Mouse (Mus musculus): ENCODE measurements around the gene Lamc2.

Lamc2 gene

DNA sequence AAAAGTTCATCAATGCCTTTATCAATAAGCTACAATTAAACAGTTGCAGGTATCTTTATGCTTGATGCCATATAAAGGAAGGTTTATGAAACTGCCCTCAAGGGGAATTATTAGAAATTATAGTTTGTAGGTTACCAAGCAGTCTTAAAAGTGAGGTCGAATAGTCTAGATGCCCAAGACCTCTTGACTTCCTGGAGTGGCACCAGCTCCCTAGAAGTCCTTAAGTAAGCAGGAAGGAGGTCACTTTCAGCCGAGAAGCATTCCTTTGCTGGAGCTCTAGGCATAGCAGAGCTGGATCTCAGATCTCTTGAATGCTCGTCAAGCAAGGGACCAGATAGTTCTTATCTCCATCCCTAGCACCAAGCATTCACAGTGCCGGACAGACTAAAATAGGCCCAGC is 58.6 kb downstream of the Lamc2 start:
- DNase-seq (ENCODE audit: low read depth, low spot score): no peak

DNA sequence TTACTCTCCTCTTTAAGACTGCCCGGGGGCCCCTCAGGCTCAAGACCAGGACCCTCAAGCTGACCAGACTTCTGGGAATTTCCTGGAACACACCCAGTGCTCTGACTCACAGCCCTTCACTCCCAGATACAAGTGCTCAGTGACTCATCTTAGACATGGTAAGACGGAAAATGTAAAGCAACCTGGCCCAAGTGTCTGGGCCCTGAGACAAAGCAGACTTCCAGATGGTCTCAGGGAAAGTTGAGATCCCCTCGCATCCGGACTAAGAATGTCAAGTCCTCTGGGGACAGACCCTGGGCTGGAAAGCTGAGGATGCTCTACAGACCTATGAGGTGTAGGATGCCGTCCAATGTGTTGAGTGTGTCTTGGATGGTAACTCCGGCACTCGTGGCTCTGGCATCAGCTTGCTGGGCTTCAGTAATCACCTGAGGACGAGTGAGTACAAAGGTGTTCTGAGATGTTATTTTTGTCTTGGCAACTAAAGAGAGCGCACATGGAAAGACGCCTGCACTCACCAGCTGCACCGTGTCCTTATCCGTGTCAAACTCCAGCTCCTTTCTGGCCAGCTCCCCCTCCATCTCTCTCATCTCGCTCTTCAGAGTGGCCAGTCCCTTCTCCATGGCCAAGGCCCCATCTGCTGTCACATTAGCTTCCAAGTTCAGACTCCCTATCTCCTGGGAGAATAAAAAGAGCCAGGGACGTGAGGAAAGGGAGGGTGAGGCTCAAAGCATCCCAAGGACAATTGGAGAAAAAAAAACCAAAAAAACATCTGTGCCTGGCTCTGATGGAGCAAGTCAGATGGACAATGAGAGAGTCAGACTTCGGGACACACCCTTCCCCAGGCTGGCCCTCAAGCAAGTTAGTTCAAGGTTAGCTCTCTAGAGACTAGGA is 59.5 kb downstream of the Lamc2 start:
- no peak for DNase-seq (ENCODE audit: low read depth, low spot score)

DNA sequence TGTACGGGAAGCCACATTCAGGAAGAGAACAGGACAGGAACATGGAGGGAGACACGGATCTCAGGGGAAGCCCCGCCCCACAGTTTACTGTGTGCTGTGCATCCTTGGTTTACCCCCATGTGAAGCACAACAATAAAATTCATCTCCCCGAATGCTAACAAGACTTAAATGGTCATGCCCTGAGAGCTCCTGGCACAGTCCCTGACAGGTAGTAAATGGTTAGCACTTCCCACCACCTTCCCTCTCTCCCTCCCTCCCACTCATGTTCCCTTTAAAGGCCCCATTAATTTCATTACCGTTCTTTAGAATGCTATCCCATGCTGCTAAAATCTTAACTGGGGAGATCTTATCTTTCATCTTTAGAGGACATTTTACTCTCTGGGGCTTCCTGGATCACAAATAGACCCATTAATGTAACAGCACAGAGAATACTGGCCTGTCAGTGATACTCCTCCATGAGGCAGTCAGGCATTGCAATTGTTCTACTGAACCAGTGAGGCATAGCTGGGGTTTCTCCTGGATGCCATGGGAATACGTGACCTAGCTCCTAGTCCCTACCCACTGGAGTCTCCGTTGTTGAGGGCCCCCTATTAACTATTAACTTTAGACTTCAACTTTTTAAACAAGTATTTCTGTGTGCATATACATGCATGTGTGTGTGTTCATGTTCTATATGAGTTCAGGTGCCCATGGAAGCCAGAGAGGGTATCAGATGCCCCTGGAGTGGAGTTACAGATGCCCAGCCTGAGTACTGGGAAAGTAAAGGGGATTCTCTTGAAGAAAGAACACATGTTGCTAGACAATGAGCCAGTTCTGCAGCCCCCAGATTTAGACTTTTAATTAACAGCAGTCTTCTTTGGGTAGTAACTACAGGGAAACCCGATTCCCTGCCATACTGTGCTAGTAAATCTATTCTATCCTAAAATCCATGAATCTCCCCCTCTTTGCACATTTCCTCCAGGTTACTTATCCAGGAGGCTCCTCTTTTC is 60.7 kb downstream of the Lamc2 start:
- no peak for DNase-seq (ENCODE audit: low read depth, low spot score)

DNA sequence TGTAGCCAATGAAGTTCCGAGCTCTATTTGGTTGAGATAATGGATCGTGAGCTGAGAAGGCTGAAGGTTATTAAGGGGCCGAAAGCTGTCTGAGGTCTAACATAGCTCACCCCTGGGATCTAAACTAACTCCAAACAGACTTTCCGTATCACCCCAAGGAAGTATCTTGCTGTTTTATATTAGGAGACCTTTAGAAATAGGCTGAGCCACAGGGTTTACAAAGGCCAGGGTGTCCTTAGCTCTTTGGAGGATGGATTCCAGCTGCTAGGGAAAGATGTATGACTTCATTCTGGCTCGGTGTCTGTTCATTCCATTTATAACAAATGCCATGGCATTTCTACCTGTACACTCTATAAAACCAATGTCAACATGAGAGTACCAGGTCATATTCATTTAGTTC is 61.7 kb downstream of the Lamc2 start:
- no peak for DNase-seq (ENCODE audit: low read depth, low spot score)

DNA sequence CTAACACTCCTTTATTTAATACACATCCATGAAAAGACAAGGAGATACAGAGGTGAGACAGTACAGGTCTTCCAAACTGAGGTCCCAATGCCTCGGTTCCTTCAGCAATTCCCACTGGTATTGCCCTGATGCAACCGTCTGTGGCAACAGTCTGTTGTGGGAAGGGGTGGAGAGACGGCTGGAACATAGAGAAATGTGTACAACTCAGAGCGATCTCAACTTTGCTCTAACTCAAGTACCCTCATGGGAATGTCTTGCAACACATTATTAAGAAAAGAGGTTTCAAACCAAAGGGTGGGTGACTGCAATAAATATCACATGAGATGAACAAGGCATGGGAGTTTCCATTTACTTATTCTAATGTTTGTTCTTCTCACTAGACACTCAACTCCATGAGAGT is 63.5 kb downstream of the Lamc2 start:
- no peak for DNase-seq (ENCODE audit: low read depth, low spot score)

DNA sequence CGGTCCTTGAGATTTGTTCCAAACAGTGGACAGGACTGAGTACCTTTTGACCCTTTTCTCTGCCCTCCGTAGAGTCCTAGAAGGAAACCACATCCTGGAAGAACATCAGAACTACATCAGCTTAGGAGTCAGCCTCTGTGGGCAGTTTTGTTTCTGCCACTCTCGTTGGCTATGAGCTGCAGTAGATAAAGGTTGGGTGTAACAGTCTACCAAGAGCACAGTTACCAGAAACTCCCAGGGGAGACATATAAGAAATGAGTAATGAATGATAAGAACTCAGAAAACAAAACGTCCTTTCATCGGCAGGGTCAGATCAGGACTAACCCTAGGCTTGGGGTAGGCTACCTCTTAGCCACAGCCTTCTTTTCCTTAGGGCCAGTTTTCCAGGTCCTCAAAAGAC is 64.9 kb downstream of the Lamc2 start:
- DNase-seq (ENCODE audit: low read depth, low spot score): no peak

DNA sequence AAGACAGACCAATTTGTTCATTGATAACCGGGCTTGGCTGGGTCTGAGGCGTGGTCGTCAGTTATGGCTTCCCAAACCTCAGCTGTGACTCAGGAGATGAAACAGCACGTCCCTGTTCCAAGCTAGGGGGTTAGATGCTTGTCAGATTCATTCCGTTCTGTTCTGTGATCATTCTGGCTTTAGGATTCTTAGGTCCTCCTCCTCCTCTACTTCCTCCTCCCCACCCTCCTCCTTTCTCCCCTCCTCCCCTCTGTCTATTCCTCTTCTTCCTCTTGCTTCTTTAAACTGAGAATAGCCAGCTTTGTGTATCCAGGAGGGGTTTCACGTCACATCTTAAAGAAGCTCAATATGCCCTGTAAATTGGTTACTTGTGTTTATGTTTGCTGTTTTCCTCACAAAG is 65.7 kb downstream of the Lamc2 start:
- DNase-seq (ENCODE audit: low read depth, low spot score): no peak

DNA sequence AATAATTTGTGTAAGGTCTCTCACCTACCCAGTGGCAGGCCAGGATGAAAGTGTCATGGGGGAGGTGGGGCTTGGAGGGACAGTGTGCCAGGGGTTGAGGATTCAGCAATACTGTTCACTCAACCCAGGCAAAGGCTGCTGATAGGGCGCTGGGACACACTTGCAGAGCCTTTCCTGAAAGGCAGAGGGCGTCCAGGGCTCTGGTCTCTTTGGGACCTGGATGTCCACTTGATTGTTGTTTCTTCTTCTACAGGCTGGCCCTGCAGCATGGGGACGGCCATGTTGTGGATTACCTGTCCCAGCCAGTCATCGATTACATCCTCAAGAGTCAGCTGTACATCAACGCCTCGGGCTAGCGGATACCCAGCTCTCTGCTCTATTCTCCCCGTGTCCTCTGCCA is 70.9 kb downstream of the Lamc2 start:
- no peak for DNase-seq (ENCODE audit: low read depth, low spot score)

DNA sequence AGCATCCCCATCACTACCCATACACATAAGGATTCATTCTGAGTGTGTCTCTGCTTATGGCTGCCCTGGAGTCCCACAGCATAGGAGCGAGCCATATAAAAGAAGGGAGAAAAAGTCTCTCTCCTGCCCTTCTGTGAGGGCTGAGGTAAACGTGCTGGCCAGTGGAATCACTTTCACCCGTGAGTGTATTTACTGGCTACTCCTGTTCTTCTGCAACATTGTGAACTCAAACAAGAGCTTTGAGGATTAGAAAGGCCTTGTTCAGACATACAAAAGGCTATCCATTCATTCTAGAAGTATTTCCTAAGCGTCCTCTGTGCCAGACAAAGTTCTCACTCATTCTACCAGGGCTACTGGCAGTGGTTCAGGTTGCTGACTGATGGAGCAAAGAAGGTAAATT is 74.7 kb downstream of the Lamc2 start:
- no peak for DNase-seq (ENCODE audit: low read depth, low spot score)

DNA sequence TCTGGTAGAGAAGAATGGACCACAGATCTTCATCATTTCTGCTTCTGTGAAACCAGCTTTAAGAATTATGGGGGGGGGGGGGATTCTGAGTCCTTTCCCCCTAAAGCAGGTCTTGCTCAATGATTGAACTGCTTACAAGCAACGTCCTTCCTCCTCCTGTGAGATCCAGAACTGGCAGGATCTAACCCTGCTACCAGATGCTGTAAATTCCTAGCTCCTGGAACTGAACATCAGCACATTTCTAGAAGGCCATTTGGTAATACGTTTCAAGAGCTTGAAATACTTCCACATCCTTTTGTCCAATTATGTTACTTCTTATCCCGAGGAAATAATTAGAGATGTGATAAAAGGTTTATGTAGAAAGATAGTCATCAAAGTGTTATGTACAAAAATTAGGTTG is 76.4 kb downstream of the Lamc2 start:
- no peak for DNase-seq (ENCODE audit: low read depth, low spot score)

DNA sequence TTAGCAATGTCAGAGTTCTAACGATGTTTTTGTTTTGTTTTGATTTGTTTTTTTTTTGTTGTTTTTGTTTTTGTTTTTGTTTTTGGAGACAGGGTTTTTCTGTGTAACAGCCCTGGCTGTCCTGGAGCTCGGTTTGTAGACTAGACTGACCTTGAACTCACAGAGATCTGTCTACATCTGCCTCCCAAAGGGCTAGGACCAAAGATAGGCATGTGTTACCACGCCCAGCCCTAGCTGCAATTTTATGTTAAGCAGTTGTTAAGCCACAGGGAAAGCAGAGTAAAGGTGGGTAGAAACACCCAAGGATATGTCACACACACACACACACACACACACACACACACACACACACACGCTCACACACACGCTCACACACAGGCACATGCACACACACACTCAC is 76.9 kb downstream of the Lamc2 start:
- DNase-seq (ENCODE audit: low read depth, low spot score): no peak

DNA sequence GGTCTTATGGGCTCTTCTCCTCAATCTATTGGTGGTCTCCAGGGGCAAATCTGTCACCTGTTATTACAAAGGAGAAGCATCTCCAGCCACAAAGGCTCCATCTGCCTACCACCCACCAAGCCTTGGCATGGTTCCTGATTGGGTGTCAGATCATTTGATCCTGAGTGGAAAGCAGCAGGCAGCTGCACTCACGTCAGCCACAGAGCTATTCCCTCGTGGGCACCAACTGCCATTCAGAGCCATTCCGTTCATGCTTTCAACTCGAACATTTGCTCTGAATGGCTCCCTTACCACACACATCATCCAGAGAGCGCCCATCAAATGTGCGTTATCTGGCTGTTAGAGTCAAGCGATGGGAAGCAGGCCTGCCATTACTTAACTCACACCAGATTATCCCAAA is 78.4 kb downstream of the Lamc2 start:
- DNase-seq (ENCODE audit: low read depth, low spot score): peak; percentile 40

DNA sequence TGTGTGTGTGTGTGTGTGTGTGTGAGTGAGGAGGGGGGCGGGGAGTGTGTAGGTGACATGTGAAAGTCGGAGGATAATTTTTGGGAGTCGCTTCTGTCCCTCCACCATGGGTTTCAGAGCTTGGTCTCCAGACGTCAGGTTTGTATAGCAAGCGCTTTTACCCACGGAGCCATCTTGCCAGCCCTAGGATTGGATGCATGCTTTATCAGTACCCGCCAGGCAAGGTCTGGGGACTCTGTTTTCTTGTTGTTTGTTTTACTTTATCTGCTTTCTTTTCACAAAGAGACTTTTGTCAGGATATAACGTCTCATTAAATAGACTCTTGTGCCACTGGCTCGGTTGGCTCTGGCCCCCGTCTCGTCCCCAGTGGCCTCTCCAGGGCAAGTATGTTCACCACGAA is 81.4 kb downstream of the Lamc2 start:
- DNase-seq (ENCODE audit: low read depth, low spot score): no peak

DNA sequence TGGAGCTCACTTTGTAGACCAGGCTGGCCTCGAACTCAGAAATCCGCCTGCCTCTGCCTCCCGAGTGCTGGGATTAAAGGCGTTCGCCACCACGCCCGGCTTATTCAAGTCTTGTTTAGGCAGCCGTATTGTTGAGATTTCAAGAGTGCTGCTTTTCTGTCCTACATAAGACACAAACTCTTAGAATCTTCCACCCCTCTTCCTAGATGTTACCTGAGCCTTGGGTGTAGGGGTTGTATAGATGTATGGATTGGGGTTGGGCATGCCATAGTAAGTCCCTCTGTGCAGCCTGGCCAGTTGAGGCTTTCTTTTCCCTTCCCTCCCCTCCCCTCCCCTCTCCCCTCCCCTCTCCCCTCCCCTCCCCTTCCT is 83.1 kb downstream of the Lamc2 start:
- DNase-seq (ENCODE audit: low read depth, low spot score): no peak

DNA sequence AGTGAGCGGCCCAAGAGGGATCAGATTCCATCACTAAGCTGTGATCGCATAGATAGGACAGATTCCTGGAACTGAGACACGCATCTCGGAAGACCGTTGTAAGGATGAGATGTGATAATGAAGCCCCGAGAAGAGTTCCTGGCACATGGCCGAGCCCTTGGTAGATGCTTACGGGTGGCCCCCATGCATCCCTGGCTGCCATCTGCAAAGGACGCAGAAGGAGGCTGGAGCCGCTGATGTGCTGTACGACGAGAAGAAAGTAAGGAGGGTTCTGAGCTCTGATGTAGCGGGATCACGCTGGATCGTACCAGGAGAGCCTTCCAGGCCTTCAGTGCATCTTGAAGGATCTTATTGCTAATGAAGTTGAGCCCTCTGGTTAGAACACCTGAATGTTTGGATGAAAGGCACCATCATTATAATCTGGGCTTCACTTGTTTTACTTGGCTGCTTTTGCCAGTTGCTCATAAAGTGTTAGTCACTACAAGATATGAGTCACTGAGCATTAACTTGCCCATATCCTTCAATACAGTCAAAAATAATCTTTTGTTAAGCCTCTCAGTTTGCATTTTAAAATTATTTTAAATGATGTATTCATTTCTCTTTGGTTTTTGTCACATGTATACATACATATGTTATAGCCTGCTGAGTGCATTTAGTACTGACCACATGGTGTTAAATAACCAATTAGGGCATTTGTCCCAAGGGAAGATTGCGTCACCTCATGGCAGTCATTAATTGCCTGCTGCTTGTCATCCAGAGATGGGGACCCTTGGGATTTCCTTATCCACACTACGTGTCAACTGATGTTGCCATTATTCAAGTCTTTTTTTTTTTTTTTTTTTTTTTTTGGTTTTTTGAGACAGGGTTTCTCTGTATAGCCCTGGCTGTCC is 83.7 kb downstream of the Lamc2 start:
- no peak for DNase-seq (ENCODE audit: low read depth, low spot score)

DNA sequence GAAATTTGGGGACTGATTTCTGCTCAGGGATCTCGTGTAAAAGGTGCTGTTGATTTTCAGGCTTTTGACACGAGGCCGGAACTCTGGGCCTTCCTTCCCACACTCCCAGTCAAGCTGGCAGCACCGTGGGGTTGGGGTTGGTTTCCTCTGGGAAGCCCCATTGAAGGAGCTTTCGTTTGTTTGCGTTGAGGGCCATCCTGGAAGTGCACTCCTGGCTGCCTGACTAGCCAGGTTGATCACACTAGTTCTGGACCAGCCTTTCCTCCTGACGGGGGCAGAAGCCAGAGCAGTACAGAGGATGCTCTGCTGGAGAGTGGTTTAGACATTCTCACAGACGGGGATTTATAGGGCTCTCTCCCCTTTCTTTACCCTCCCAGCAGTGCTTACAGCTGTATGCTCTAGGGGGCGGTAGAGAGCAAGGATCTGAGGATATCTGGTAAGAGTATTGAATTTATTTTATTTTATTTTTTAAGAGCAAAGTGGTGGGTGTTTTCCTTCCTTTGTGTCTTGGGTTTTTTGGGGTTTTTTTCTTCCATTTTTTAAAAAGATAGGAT is 84.8 kb downstream of the Lamc2 start:
- no peak for DNase-seq (ENCODE audit: low read depth, low spot score)

DNA sequence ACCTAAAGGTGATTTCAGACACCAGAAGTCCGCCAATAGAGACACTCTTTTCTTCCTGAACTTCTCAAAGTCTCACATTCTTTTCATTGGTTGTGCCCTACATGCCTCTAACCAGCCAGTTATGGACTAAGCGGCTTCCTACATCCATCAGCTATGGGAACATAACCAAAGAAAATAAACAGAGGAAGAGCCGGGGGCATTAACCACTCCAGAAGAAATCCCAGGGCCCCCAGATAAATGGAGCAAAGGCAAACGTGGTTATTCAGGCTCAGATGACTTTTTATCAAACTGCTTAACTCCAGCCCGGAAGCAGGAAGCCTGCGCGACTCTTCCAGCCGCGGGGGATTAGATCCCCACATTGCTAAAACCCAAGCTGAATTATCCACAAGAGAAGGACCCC is 85.3 kb downstream of the Lamc2 start:
- DNase-seq (ENCODE audit: low read depth, low spot score): no peak

DNA sequence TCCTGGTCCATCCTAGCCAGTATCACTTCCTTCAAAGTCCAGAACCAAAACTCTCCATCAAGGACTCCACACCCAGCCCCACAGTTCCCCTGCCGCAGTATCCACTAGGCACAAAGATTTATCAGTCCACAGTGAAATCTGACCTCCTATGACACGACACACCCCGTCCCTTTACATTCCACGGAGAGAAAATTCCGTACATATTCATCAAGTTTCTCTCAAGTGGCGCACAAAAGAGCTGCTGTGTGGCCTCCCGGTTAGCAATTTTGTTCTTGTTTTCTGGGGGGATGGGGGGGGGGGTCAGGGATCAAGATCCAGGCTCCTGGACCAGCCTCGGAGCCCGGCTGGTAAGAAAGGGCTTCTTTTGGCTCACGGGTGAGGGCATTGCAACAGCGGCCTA is 87.7 kb downstream of the Lamc2 start:
- no peak for DNase-seq (ENCODE audit: low read depth, low spot score)

DNA sequence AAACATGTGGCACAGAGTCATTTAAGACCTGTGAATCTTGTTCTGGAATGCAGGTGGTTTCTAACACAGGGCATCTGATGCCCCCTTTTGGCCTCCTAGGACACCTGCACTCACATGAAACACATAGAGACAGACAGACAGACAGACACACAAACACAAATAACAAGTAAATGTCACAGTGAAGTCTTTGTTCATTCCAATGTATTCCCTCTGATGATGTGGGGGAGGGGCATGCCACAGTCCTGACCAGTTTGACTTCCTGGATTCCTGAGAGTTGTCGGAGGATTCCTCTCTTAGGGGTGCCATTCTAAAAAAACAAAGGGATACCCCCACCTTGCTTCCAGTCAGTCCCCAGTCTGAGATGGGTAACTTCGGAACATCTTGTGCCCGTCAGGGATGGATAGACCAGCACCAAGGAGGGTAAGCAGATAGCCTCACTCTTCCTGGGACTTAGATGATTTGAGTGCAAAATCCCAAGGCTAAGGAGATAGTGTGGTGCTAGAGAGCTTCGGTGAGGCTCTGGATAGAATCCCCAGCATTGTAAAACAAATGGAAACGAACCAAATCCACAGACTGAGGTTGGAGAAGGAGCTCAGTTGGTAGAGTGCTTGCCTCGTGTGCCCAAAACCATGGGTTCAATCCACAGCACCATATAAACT is 89.1 kb downstream of the Lamc2 start:
- no peak for DNase-seq (ENCODE audit: low read depth, low spot score)

DNA sequence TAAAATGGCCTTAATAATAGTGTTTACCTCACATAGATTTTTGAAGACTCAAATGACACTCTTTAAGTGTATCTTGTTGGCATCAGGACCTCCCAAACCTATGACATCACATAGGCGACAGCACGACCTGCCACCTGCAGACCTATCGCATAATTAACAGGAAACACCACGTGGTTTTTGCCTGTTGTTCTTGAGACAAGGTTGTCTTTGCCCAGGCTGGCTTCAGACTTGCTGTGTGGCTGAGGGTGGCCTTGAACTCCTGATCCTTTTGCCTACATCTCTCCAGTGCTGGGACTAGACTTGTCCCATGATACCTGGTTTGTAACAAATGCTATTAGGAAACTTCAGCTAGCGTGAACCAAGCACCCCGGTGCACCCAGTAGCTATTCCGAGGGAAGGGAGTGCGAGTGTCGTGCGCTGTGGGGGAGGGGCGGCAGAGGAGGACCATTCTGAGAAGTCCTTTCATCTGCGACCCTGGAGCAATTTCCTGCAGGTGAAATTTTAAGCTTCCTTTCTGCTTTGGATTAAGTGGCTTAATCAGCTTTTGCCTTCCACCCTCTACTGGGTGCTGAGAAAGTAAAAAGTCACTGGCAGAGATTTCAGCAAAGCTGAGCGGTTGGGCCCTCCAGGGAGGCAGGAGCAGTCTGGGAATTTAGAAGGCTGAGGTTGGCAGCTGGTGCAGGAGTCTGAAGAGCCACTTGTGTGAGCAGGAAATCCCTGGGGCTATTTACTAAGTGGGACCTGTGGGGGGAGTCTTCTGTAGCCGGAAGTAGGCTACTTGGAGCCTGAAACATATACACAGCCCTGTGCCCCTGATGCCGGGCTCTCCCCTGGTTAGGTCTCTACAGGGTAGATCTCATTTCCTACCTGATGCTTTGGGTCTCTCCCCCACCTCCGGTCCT is 90.2 kb downstream of the Lamc2 start:
- DNase-seq (ENCODE audit: low read depth, low spot score): no peak
